Mouse (Mus musculus) olfactory bulb, adult 2 months (tissue): ENCODE data around the gene Thap2.

Experiments used
- CTCF ChIP-seq: fragments of 200-500 bp; IDR thresholded peaks from 2 replicates; pipeline ENCODE4 v1.5.1; 2012; ENCODE audit warnings: low read depth, mild to moderate bottlenecking, low read length, moderate library complexity; ENCODE audit not compliant: insufficient read depth
- POLR2A ChIP-seq: fragments of 200-500 bp; IDR thresholded peaks from 2 replicates; pipeline ENCODE4 v1.6.1; 2012; ENCODE audit warnings: mild to moderate bottlenecking, low read depth, low read length, moderate library complexity; ENCODE audit not compliant: insufficient read depth

DNA sequence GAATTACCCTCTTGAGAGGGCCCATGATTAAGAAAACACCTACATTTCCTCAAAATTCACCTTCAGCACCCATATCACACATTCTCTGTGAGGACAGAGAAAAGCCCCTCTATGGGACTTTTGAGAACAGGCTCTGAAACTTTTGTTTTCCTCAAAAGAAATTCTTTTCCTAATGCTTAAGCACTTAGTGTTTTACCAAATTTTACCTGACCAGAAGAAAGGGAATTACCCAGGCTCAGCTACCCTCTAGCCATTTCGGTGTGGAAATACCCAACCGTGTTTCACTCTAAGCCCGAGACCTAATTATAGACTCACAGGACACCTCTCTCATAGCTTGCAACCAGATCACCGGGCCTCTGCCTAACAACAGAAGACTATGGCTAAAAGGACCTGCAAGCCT is 51.2 kb downstream of the Thap2 start:
- TF ChIP-seq CTCF: no peak
- no peak for TF ChIP-seq POLR2A
